Mouse (Mus musculus): ENCODE results near the gene Btg2.

The Btg2 gene

GRCm38 (mm10) chr1:134097956-134098725 is 19.2 kb upstream of the Btg2 start:
- peak; percentile 60 for DNase-seq (ENCODE audit: low read depth)

GRCm38 (mm10) chr1:134097080-134097855 is 18.3 kb upstream of the Btg2 start:
- DNase-seq (ENCODE audit: low read depth) = no peak

- DNase-seq (ENCODE audit: low read depth) = peak; percentile 90
Measured at GRCm38 (mm10) chr1:134096264-134096934, 17.5 kb upstream of the Btg2 start.

- DNase-seq (ENCODE audit: low read depth) = no peak
Measured at GRCm38 (mm10) chr1:134095721-134096120, 16.8 kb upstream of the Btg2 start.

GRCm38 (mm10) chr1:134095033-134095612 is 16.2 kb upstream of the Btg2 start:
- DNase-seq (ENCODE audit: low read depth) = no peak

GRCm38 (mm10) chr1:134093771-134094526 is 15.0 kb upstream of the Btg2 start:
- DNase-seq (ENCODE audit: low read depth) = no peak

- DNase-seq (ENCODE audit: low read depth) = peak; percentile 97
Measured at GRCm38 (mm10) chr1:134092852-134093770, 14.2 kb upstream of the Btg2 start.

GRCm38 (mm10) chr1:134092368-134092767 is 13.4 kb upstream of the Btg2 start:
- DNase-seq (ENCODE audit: low read depth) = no peak

GRCm38 (mm10) chr1:134091851-134092250 is 12.9 kb upstream of the Btg2 start:
- DNase-seq (ENCODE audit: low read depth) = peak; percentile 47

- DNase-seq (ENCODE audit: low read depth) = no peak
Measured at GRCm38 (mm10) chr1:134089074-134089473, 10.2 kb upstream of the Btg2 start.

- no peak for DNase-seq (ENCODE audit: low read depth)
Measured at GRCm38 (mm10) chr1:134086811-134087398, 8.0 kb upstream of the Btg2 start.

GRCm38 (mm10) chr1:134086017-134086416 is 7.1 kb upstream of the Btg2 start:
- no peak for DNase-seq (ENCODE audit: low read depth)

- DNase-seq (ENCODE audit: low read depth) = peak; percentile 83
Measured at GRCm38 (mm10) chr1:134084128-134084527, 5.2 kb upstream of the Btg2 start.

- no peak for DNase-seq (ENCODE audit: low read depth)
Measured at GRCm38 (mm10) chr1:134083676-134084075, 4.8 kb upstream of the Btg2 start.

GRCm38 (mm10) chr1:134082987-134083516 is 4.1 kb upstream of the Btg2 start:
- DNase-seq (ENCODE audit: low read depth) = peak; percentile 79

- no peak for DNase-seq (ENCODE audit: low read depth)
Measured at GRCm38 (mm10) chr1:134080881-134081450, 2.0 kb upstream of the Btg2 start.

- DNase-seq (ENCODE audit: low read depth) = no peak
Measured at GRCm38 (mm10) chr1:134080406-134080805, 1.5 kb upstream of the Btg2 start.

- DNase-seq (ENCODE audit: low read depth) = peak; percentile 54
Measured at GRCm38 (mm10) chr1:134079477-134080163, 700 bp upstream of the Btg2 start.
